Mouse (Mus musculus) regulatory T cell (primary cell): ENCODE results near the gene Gab2.

ENCODE experiments used
- in situ Hi-C: fragments of 300-600 bp; cut with MboI, MseI; formaldehyde crosslinking; loops from one replicate; pipeline ENCODE4 v1.15.1; 2025; ENCODE audit warnings: high pct_unique_total_duplicates

Gab2 gene

DNA sequence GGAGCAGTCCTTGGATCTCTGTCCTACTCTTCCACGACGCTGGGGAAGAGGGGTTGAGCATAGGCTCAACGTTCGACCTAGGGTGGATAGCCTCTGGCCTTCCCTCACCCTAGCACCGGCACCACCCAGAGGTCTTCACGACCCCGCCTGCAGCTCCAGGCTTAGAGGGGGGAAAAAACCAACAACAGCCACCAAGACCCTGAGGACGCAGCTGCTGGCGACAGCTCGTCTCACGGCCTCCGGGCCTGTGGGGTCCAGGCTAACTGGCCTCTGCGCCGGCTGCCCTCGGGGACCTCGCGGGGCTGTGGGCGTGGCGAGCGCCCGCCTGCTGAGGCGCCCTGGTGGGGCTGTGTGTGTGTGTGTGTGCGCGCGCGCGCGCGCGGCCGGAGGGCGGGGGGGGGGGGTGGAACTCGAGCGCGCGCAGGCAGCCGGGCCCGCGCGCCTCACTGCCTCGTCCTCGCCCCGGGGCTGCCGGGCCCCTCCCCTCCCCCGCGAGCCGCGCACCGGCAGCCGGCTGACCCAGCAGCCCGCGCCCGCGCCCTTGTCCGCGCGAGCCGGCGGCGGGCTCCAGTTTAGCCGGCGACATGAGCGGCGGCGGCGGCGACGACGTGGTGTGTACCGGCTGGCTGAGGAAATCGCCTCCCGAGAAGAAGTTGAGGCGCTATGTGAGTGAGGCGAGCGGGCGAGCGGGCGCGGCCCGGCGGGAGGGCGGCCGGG, at the start of gene Gab2:
Gab2 (plus strand) TSS at position 345 of the 717 bp plus-strand sequence.
- in situ Hi-C loops: loop anchor here (5.0 kb wide), 2 partner anchors 114 to 211 kb away; no protein-coding TSS in a partner anchor

DNA sequence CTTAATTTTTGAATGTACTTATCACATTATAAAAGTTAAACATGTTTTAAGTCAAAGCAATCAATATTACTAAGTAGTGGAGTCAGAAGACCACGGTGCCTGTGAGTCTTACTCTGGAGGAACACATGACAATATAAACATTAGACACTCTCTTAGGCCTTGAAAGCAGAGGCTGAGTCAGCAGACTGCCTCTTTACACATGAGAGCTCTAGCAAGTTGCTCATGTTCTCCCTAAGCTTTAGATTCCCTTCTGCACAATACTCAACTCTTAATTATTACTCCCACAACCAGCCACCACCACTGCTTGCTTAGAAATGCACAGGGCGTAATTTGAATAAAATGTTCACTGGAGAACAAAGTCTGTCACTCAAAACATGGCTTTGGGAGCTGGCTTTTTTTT, 49.0 kb upstream of the Gab2 start:
- in situ Hi-C loops: no loop called here

DNA sequence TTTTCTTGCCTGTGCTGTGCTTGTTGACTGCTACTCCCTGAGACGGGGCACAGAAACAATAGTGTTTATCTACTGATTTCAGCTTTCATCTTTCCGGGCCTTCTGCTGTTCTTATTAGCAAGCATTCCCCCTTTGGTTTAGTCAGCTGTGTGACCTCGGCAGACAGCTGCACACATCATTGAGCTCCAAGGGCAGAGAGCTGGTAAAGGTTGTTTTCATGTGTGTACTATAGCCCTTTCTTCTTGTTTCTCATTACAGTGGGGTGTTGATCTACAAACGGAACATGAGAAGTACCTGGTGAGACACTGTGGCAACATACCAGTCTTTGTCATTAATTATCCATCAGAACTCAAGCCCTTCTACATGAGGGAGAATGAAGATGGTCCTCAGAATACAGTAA, 41.7 kb upstream of the Gab2 start:
- in situ Hi-C loops: no loop called here

DNA sequence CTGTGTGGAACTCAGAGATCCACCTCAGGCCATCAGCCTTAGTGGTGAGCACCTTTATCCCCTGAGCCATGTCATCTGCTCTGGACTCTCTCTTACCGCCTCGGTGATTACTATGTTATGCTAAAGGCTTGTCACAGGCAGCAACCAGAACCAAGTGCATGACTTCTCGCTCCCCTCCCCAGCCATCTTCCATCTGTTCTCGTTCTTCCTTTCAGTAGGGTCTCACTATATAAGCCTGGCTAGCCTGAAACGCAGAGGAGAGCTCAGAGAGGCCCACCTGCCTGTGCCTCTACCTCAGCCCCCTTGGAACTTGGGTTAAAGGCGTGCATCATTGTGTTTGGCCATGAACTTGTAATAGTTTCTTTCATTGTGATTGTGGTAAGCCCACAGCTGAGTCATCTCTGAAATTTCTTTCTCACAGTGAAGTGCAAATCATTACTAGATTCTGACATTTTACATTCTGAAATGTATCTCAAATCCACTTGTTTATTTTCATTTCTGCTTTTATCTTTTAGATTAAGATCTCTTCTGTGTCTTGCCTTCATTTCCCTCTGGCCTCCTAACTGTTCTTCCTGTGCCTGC, 39.4 kb upstream of the Gab2 start:
- in situ Hi-C loops: no loop called here

DNA sequence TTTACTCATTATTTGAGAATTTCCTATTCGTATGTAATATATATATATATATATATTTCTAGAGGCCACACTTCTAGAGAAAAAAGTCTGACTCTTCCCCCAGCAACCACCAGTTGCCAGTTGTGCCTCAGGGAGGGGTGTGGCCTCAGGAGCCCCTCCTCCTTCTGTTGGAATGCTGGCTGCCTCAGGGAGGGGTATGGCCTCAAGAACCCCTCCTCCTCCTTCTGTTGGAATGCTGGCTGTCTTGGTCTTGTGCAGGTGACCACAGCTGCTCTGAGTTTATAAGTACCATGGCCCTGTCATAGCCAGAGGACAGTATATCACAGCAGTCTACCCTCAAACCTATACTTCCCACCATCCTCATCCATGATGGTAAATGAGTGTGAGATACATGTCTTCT, 38.4 kb upstream of the Gab2 start:
- in situ Hi-C loops: no loop called here

DNA sequence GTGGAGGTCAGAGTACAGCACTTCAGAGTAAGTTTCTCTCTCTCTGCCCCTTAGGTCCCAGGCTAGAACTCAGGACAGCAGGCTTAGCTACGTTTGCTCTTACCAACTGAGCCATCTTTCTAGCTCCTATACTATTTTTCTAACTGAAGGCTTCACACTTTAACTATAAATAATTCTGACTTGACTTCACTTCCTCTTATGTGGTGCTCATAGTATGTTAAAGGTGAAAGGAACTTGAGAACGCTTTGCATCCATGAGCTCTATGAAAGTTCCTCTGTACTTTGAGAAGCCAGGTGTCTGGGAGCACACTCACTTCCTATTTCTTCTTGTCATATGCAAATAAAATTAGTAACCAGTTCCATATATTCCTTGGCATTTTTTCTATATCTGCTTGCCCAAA, 20.4 kb upstream of the Gab2 start:
- in situ Hi-C loops: no loop called here

DNA sequence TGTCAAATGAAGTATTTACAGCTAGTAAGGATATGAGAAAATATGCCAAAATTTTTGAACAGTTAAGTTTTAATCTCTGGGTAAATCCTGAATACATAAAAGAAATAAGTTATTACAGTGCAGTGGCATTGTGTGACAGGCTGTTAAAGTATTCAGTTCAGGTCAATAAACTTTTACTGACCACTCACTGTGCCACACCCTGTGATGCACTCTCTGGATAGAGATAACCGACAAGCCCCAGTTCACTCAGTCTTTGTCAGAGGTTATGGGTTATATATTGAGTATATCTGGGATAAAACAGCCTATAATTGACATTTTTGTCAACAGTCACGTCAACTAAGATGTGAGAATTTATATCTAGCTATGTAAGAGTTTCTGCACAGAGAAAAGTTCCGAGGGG, 9.9 kb upstream of the Gab2 start:
- in situ Hi-C loops: no loop called here

DNA sequence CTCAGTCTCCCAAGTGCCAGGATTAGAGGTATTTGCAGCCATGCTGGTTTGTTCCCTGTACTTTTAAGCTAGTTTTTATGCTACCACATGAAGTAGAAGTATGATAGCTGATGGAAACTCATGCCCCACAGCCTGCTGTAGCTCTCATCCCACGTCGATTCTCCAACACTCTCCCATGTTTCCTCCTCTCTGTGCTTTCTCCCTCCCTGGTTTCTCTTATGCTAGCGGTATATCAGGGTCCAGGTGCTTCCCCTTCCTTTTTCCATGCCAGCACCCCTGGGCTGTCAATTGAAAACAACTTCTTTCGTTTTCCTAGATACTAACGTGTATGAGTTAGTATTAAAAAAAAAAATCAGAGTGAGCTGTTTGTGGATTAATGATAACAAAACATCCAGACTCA, 9.3 kb upstream of the Gab2 start:
- in situ Hi-C loops: no loop called here

DNA sequence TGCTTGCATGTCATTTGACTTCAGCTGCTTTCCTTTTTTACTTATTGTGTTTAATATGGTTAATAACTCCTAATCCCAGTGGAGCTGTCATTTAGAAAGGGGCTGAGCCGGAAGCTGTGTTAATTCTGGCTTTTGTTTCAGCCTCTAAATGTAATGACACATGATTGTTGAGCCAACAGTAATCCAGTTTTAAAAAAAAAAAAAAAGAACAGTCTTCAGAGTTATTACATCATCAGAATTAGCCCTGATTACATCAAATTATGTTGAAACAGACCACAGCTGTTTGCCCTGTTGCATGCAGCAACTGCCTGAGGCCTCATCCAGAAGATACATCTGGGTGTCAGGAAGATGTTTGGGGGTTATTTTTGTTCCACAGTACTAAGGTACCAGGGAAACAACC, 6.4 kb upstream of the Gab2 start:
- in situ Hi-C loops: no loop called here

DNA sequence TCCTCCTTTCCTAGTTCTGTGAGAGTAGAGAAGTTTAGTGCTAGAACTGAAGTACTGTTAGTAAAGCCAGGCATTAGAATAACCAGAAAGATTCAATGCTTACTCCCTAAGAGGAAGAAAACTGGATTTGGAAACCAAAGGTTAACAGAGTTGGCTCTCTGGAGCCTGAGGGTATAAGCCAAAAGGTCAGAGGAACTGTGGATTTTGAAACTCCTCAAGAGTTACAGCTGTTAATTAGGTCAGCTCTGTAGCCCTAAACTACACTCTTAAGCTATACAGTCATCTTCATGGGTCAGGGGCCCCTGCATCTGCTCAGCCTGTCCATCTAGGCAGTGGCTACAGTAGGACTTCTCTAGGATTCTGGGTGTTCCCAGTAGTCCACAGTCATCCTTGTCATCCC, 4.4 kb upstream of the Gab2 start:
- in situ Hi-C loops: no loop called here

DNA sequence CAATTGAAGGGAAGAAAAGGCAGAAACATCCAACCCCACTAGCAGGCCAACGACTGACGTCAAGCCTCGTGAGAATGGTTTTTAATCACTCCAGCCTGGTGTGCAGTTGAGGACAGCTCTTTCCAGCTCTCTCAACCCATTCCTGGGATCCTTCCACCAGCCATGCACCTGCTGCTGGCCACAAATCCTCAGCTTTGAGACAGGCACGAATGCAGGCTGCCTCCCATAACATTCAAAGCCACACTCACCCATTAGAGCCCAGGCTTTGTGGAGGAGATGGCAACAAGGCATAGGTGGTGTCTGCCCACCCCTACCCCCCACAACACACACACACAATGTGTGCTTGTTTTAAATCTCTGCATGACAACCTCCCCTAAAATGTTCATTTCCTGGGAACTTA, 2.7 kb upstream of the Gab2 start:
- in situ Hi-C loops: no loop called here

DNA sequence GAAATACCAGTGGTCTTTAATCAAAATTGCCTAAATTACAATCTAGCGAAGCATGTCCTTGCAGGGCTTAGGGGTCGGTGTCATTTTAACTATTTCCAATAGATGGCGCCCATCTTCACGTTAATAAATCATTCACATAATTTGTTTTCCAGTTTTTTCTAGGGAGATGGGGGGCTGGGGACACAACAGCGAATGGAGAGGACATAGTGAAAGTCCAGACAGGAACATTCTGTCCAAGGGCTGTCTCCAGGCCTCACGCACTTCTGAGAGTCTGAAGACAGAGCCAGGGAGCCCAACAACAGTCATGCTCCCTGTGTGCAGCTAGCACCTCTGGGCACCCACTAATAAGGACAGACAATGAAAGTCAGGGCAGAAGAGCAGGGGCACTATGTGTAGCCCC, 2.2 kb upstream of the Gab2 start:
- in situ Hi-C loops: no loop called here

DNA sequence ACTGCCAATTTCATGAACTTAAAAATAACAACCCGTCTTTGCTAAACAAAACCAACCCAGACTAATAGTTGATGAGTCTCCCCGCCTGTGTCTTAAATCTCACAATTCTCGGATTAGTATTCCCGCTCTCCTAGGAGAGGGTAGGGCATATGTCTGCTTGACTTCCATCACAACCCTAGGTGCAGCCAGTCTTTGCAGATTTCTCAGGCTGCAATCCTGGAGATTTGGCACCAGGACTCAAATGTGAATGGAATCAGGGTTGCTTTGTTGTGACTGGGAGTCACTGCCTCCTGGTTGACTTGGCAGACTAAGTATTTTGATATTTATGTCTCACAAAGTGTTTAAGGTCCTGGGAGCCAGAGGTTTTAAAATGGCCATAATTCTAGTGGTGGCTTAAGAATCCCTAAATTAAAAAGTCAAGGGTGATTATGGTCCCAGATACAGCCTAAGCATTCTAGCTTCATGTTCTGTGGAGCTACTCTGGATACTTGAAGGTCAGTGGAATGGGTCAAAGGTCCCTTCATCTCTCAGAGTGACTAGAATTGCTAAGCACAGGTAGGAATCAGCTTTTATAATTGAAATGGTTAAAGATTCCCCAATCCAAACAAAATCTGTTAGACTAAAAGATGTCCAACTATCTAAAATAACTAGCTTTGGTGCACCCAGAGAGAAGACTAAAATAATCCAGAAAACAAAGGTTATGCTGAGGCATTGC, 1.6 kb upstream of the Gab2 start:
- in situ Hi-C loops: loop anchor here (5.0 kb wide), 2 partner anchors 113 to 212 kb away; no protein-coding TSS in a partner anchor

DNA sequence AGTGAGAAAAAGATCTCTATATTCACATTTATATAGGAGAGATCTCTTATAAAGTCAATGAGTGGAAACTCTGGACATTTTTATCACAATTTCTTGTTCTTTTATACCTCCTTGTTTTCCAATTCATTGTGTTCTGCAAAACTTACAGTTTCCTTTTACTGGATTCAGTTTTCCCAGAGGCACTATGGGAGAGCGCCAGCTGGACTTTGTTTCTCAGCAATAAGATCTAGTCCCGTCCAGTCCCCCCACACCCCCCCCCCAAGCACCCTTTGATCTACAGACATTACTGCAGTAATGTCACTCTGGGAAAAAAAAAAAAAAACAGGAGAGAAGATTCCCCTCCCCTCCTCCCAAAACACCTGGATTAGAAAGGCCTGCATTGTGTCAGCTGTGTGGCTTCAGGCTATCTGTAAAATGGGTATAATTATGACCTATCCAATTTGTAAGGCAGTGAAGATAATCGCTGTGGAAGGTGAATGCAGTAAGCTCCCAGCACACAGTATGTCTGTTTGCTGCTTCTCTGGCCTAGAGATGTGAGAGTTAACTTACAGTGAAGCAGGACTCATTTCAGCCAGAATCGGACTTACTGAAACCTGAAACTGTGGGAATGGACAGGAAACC, 655 bp upstream of the Gab2 start:
- in situ Hi-C loops: loop anchor here (5.0 kb wide), 2 partner anchors 113 to 212 kb away; no protein-coding TSS in a partner anchor

DNA sequence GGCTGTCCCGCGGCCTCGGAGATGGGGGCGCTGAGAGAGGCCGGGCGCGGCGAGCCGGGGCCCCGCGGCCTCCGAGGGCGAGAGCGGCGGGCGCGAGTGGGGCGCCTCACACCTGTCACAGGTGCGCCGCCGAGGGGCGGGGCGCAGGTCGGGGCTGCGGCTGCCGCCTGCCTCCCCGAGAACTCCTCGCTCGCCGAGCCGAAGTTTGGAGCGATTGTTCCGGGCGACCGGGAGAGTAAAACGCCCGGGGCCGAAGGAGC, 503 bp downstream of the Gab2 start:
- in situ Hi-C loops: loop anchor here (5.0 kb wide), 2 partner anchors 115 to 210 kb away; no protein-coding TSS in a partner anchor

DNA sequence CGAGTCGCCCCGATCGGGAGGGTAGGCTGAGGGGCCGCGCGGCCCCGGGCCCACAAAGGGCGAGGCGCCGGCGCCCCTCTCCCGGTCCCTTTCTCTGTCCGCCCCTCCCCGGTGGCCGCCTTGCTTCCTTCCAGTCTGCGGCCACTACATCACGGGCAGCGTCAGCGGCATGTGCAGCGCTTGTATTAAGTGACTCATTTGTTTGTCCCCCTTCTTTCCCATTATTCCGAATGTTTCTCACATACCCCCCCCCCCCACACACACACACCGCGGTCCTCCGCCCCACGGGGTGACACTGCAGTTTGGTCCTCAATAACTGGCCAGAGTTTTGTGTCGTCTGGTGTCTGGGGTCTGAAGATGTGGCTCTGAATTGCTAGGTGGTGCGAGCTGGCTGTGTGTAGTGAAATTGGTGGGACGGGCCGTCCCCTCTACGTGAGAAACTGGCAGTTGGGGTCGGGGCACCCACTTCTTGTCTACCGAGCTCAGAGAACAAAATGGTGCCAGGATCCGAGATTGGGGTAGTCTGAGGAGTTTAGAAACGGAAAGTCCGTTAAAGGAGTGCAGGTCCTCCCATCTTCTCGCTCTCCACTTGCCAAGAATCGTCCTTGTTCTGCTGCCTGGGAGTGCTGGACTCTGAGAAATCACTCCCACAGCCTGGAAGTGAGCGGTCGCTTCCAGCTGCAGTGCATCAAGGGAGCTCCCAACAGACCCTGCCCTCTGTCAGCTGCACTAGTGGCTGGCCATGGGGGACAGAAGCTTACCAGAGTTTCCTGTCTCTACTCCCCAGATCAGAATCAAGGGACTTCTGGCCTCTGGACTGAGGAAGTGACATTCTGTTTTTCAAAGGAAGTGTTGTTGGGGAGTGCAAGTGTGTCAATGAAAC, 1.1 kb downstream of the Gab2 start:
- in situ Hi-C loops: loop anchor here (5.0 kb wide), 2 partner anchors 115 to 210 kb away; no protein-coding TSS in a partner anchor

DNA sequence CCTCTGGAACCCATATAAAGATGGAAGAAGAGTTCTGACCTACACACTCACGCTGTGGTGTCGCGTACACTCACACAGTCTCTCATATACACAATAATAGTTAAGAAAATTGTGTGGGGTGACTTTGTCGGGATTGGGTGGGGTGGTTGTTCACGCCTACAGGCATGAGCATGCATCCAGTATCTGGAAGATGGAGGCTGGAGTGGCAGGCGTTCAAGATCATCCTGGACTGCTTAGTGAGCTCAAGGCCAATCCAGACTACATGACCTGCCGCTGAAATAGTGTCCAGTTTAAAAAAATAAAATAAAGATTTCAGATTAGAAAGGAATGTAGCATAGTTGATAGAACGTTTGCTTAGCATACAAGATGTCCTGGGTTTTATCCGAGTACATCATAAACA, 2.2 kb downstream of the Gab2 start:
- in situ Hi-C loops: loop anchor here (5.0 kb wide), 2 partner anchors 116 to 209 kb away; no protein-coding TSS in a partner anchor

DNA sequence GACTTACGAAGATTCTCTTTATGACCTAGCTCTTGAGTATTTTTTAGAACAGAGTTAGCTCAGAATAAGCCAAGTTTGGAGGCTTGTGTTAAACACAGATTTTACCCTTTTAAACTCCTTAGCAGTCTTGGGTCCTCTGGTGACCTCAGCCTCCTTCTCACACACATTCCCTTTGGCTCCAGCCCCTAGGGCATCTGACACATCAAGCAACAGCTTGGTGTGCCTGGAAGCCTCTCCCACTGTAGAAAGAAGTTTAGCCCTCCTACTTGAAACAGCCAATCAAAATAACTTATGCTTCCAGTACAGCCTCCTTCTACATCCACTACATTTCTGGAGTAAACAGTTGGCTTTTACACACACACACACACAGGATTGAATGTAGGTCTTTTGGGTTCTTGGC, 2.8 kb downstream of the Gab2 start:
- in situ Hi-C loops: loop anchor here (5.0 kb wide), 2 partner anchors 117 to 208 kb away; no protein-coding TSS in a partner anchor

DNA sequence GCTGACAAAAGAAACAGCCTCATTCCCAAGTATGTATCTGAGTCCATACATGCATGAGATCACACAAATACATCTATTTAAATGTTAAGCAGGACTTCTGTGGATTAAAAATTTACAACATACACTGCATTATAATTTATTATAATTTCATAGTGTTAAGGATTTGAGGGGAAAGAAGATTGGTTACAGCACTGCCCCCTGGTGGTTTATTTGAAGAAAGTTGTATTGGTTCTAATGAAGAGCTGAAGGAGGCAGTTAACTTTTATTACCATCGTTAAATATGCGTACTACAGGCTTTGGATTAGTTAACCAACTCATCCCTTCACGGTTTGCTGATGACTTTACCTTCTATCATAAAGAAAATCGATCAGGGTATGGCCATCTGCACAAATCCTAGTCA, 3.9 kb downstream of the Gab2 start:
- in situ Hi-C loops: no loop called here

DNA sequence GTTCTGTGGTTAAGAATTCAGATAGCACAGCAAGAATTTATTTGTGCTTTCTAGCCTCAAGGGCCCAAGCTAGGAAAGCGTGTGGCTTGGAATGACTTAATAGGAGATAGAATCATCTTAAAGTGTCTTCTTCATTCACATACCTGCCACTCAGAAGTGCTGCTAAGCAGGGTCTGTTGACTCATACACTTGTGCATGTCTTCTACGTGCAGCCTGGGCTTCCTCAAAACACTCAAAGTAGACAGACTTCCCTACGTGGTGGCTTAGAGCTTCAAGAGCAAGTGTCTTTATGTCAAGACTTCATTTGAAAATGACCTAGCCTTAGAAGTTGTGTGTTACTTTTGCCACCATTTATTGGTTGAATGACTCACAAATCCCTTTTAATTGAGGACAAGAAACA, 12.9 kb downstream of the Gab2 start:
- in situ Hi-C loops: no loop called here

DNA sequence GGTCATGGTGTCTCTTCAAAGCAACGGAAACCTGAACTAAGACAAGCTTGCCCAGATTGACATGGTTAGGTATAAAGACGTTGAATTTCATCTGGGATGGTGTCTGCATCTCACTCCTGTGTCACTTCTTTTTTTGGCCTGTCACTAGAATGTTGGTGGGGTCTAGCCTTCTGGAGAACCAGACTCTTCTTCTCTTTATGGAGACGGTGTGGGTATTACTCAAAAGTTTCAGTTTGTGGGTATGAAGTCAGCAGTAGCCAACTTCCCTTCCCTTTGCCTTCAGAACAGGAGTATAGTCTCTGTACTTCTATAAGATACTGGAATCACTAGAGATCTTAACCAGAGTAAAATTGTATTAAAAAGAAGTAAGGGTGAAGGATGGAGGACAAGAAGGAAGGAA, 26.7 kb downstream of the Gab2 start:
- in situ Hi-C loops: no loop called here
